Mouse (Mus musculus) forebrain, embryonic 13.5 days (tissue): ENCODE measurements at regions not wholly inside any gene's neighbourhood (a gene's known extent, or its start where the extent isn't known, plus 50 kb on each side); places are given as distances from the start of the nearest gene placed in this dataset.

ENCODE experiments used
- ATAC-seq: fragments of 200-750 bp; cut with Nextera tagmentation; 2 replicates; pipeline ENCODE4 v1.8.0; 2017
- H3K27ac ChIP-seq: fragments of 300-500 bp; sonication (generic); 2 replicates; pipeline ENCODE4 v1.5.1; 2015; ENCODE audit warnings: inconsistent platforms, mild to moderate bottlenecking, moderate library complexity
- H3K27me3 ChIP-seq: fragments of 300-500 bp; sonication (generic); 2 replicates; pipeline ENCODE4 v1.6.1; 2015; ENCODE audit warnings: mild to moderate bottlenecking, inconsistent platforms
- H3K36me3 ChIP-seq: fragments of 300-500 bp; sonication (generic); 2 replicates; pipeline ENCODE4 v1.6.1; 2015; ENCODE audit warnings: mild to moderate bottlenecking, inconsistent platforms; ENCODE audit not compliant: poor library complexity, severe bottlenecking
- H3K4me1 ChIP-seq: fragments of 300-500 bp; sonication (generic); 2 replicates; pipeline ENCODE4 v1.6.1; 2015; ENCODE audit warnings: inconsistent platforms
- H3K4me2 ChIP-seq: fragments of 300-500 bp; sonication (generic); 2 replicates; pipeline ENCODE4 v1.6.1; 2015; ENCODE audit warnings: inconsistent platforms, mild to moderate bottlenecking, moderate library complexity
- H3K4me3 ChIP-seq: fragments of 300-500 bp; sonication (generic); 2 replicates; pipeline ENCODE4 v1.5.1; 2015; ENCODE audit warnings: mild to moderate bottlenecking, inconsistent platforms
- H3K9ac ChIP-seq: fragments of 300-500 bp; sonication (generic); 2 replicates; pipeline ENCODE4 v1.6.1; 2015; ENCODE audit warnings: mild to moderate bottlenecking, inconsistent platforms
- H3K9me3 ChIP-seq: fragments of 300-500 bp; sonication (generic); replicated peaks from 2 replicates; pipeline ENCODE4 v1.6.1; 2016; ENCODE audit warnings: inconsistent platforms
- WGBS: fragments of 180-500 bp; shearing (Covaris S2); methylation state at CpG from one replicate; pipeline ENCODE4 v1.1.7; 2015; 5-methylcytosine and 5-hydroxymethylcytosine counted together

DNA sequence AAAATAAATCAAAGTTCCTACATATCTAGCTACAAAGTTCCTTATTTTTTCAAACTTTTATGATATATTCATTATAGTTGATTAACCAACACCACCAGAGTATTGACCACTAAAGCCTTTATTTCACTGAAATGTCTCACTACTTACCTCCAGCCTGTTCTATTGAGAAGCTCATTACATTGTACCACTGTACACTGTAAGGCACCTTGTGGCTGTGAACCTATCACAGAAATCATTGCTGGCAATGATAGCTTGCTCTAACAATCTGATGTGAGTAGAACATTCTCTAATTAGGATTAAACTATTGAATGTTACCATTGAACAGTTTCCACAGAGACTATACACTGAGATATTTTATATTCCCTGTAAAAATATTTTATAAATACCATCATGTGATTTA, 367.2 kb upstream of the Siglech start:
- Histone ChIP-seq H3K36me3 (no peaks in the 10 kb centered on the region), H3K4me1 (no peaks in the 10 kb centered on the region), H3K9me3 (no peaks in the 10 kb centered on the region), H3K9ac (no peak overlapping the region), H3K27me3 (no peaks in the 10 kb centered on the region), H3K4me3 (no peak overlapping the region), H3K27ac (no peak overlapping the region), H3K4me2 (no peak overlapping the region)
- peak; percentile 42; the same call in 1 of the 2 replicates for ATAC-seq

DNA sequence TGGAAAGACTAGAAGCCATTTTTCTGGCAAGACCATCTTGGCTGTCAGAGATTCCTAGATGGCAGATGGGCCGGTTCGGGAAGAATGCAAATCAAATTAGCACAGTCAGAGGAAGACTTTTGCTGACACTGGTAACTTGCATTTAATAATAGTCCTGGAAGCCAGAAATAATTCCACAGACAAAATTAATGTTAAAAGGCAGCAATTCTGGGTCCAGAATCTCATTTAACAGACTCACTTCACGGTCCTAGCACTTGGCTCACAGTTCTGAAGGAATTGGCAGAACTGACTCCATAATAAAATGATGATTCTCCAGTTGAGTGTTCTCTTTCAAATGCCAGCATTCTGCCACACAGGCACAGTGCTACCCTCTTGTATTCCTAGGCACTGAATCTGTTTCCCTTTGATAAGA, 366.7 kb upstream of the Siglech start:
- no peak overlapping the region for H3K4me3 ChIP-seq
- no peak overlapping the region for H3K4me2 ChIP-seq
- 64% methylated on average over 3 of the region's 3 CpGs for WGBS
- peak; percentile 83 for ATAC-seq
- no peaks in the 10 kb centered on the region for H3K9me3 ChIP-seq
- no peaks in the 10 kb centered on the region for H3K27me3 ChIP-seq
- no peaks in the 10 kb centered on the region for H3K36me3 ChIP-seq
- no peak overlapping the region for H3K9ac ChIP-seq
- no peak overlapping the region for H3K27ac ChIP-seq
- H3K4me1 ChIP-seq = no peaks in the 10 kb centered on the region

DNA sequence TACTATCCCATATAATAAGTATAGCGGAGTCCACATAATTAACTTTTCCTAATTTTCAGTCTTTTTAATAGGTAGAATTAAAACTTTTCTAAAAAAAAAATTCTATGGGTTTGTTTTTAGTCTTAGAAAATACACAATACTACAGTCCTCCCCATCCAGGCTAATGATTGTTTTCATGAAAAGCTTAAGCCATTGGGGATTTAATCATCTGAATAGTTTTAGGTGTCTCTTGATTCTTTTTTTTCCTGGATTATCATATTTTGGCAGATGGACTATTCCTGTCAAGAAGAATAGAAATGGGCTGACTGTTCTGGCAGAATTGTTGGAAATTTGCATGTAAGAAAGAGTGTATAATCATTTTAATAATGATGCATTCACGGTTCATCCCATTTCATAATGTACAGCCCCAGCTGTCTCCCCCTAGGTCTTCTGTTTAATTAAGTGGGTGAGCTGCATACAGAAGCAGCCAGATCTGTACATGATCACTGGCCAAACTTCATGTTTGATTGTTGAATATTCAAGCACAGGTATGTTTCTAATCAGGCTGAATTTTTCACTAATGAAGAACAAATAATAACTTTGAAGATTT, 320.6 kb upstream of the Siglech start:
- ATAC-seq = peak; percentile 82
- no peaks in the 10 kb centered on the region for H3K36me3 ChIP-seq
- no peak overlapping the region for H3K4me3 ChIP-seq
- WGBS = 62% methylated on average over 2 of the region's 2 CpGs
- no peaks in the 10 kb centered on the region for H3K9me3 ChIP-seq
- no peaks in the 10 kb centered on the region for H3K4me1 ChIP-seq
- H3K27me3 ChIP-seq = no peaks in the 10 kb centered on the region
- no peak overlapping the region for H3K4me2 ChIP-seq
- H3K27ac ChIP-seq = no peak overlapping the region
- H3K9ac ChIP-seq = no peak overlapping the region
